Mouse (Mus musculus) brain, adult 2 months (tissue): ENCODE data around the gene Msi2.

ENCODE experiments used
- DNase-seq: peaks from one replicate; pipeline ENCODE4 v3.0.0; 2011; ENCODE audit warnings: low read depth, low spot score

Gene Msi2

DNA sequence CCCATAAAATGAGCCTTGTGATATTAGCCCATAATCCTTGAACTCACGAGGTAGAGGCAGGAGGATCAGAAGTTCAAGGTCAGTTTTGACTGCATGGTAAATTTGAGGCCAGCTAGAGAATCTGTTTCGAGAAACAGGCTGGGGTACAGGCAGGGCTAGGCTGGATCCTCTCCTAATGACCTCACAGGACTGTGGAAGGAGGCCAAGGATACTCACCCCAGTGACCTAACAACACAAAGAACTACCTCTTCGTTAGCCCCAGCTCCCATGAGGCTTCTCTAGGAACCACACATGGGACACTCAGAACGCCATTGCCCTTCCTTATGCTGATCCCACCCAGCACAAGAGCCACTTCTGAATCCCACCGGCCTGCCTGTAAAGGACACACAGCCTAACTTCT is 399.5 kb downstream of the Msi2 start:
- DNase-seq: no peak

- no peak for DNase-seq
These were observed 402.9 kb downstream of the Msi2 start for GRCm38 (mm10) chr11:88315393-88315792.

- DNase-seq: no peak
These were observed 403.8 kb downstream of the Msi2 start for GRCm38 (mm10) chr11:88314471-88314870.

GRCm38 (mm10) chr11:88313512-88313911 is 404.8 kb downstream of the Msi2 start:
- peak; percentile 16 for DNase-seq

DNA sequence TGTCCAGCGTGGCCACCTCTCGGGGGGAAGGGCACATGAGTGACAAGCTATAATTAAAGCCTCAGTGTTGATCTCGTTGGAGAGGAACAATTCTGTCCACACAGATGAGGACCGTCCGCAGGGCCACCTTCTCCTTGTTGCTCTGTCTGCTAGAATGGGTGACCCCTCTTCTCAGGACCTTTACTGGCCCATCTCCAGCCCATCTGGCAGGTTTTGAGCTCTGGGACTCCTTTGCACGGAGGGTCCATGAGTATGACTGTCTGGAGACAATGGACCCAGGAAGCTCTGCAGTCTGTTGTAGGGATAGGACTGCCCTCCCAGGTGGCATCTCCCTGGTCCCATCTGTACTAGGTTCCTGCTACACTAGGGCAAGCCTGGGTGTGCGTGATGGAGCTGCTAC is 406.7 kb downstream of the Msi2 start:
- DNase-seq: no peak

DNA sequence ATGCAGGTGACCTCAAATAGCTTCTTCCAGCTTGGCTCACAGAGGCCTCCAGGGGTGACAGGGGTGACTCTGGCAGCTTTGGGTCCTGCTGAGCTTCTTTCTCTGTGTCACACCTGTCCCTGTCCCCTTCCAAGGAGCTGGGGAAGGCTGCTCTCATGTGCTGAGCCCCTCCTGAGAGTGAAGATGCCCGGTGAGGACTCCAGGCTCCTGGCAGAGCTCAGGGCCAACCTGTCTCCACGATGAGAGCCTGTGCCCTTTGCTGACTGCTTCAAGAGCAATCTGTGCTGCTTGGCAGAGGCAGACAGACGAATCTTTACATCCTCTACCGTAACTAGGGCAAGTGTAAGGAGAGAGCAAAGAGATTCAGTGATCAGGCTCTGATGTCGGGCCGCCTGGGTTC is 407.5 kb downstream of the Msi2 start:
- DNase-seq: peak; percentile 46

GRCm38 (mm10) chr11:88309059-88309700 is 409.1 kb downstream of the Msi2 start:
- peak; percentile 20 for DNase-seq

GRCm38 (mm10) chr11:88307616-88308543 is 410.4 kb downstream of the Msi2 start:
- no peak for DNase-seq

- DNase-seq: no peak
These were observed 412.6 kb downstream of the Msi2 start for GRCm38 (mm10) chr11:88305759-88306158.

- DNase-seq: no peak
These were observed 416.7 kb downstream of the Msi2 start for GRCm38 (mm10) chr11:88301619-88302018.

DNA sequence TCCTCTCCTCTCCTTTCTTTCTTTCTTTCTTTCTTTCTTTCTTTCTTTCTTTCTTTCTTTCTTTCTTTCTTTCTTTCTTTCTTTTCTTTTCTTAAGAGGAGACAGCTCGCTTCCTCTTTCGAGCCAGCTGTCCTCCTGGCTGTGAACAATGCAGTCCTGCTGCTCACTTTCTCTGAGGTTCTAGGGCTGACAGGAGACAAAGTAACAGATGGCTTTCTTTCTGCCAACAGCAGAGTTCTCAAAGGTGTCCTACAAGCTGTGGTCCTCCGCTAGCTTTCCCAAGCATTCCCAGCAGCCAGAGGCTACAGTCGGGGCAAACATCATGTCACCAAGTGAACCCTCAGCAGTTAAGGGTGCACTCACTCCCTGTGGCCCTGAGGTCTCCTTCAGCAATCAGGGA is 419.0 kb downstream of the Msi2 start:
- DNase-seq: peak; percentile 20

GRCm38 (mm10) chr11:88297526-88297925 is 420.8 kb downstream of the Msi2 start:
- no peak for DNase-seq

- no peak for DNase-seq
These were observed 423.0 kb downstream of the Msi2 start for GRCm38 (mm10) chr11:88295298-88295697.

DNA sequence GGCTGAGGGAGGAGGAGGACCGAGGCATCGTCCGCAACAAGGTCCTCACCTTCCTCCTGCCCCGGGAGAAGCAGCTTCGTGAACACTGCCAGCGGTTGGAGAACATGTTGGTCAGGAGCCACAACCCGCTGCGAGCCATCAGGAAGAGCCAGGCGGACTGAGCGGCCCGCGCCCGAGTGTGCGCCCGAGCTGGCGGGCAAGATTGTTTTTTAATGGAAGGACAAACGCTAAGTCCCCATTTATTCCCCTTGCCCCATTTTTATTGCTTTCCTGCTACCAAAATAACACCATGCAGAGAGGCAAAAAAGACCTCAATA is 424.0 kb downstream of the Msi2 start:
- DNase-seq: no peak

DNA sequence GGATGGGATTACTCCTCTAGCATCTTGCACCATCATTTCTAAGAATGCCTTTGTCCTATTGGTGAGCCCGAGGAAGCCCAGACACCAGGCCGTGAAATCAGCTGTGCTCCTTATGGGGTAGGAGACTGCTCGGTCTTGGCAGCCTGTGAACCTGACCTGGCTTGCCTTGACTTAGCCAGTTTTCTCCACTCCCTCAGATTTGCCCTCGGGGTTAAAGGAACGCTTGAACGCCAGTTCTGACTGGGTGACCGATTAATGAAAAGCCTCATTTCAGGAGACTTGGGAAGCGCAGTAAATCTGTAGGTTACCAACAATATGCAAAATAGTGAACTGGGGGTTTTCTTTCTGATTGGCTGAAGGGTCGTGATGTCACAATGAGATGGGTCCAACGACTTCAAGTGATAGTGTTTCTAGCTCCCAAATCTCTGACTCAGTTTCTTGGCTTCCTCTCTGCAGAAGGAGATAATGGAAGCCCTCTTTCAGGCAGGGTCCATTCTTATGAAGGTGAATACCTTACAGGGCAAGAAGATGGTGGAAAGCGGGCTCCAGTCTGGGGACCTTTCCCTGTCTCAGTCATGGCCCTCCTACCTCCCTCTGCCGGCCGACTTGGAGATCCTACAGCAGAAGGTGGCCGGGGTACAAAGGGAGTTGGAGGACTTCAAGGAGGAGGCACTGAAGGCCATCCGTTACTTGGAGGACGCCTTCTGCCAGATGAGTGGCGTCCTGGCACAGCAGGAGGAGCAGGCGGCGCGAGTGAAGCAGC is 424.5 kb downstream of the Msi2 start, which contains the start of gene Ccdc182:
Gene Ccdc182 (plus strand): TSS at position 428 of the 763 bp plus-strand sequence.
- DNase-seq: no peak

DNA sequence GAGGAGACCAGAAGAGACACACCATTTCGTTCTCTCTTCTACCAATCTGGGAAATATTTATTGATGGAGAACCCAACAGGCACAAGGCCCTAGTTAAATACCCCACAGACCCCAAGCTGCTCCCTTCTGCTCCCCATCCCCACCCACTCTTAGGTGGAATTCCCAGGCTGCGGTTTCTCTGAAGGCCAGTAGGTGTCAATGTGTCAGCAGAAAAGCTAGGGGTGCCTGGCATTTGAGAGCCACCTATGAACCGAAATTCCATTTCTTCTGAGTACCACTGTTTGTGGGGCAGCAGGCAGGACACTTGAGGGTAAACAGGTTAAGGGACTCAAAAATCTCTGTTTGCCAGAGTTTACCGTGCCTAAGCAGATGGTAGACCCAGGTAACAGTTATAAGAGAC is 426.6 kb downstream of the Msi2 start:
- peak; percentile 67 for DNase-seq

DNA sequence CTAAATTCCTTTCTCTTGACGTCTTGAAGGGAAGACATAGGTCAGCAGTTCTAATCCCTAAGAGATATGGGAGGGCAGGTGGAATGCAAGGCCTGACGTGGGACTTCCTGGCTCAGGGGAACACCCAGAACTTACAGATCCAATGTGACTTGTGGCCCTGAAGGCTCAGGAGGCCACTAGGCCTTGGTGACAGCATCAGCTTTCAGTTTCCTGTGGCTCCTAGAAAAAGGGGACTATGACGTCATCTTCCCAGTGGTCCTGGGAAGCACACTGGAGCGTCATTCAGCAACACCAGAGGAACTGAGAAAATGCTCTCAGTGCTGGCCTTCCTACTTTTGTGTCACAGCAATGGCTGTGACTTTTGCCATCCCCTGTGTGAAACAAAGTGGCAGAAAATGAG is 427.1 kb downstream of the Msi2 start:
- no peak for DNase-seq
